Mouse (Mus musculus) heart, postnatal 0 days (tissue): ENCODE measurements at regions not wholly inside any gene's neighbourhood (a gene's known extent, or its start where the extent isn't known, plus 50 kb on each side); places are given as distances from the start of the nearest gene placed in this dataset.

ENCODE experiments used
- CTCF ChIP-seq: IDR thresholded peaks from 2 replicates; pipeline ENCODE4 v1.5.1; 2016; ENCODE audit warnings: antibody characterized with exemption, control low read depth, low read depth
- EP300 ChIP-seq: IDR thresholded peaks from 2 replicates; pipeline ENCODE4 v1.6.1; 2016; ENCODE audit warnings: antibody characterized with exemption, low read depth

GRCm38 (mm10) chrX:93888966-93889365 is 57.0 kb upstream of the Pdk3 start:
- TF ChIP-seq EP300 (no peak), CTCF (no peak)
